36 mouse cellular contexts compared by ENCODE assay signal in the genomic region with DNA sequence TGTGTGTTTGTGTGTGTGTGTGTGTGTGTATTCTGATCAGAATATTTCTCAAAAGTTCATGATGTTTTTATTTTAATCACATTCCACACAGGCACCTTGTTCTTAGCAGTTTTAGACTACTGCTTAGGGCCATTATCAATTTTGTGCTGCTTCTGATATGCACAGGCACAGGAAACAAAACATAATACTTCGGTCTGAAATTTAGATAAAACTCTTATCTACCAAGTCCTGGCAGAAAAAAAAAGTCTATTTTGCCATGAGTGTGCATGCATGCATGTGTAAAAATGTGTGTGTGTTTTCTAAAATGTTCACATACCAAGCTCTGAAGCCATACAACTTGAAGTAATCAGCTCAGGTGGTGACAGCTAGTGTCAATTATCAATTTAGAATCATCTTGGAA. TPM values are rescaled to one million over a fixed set of nuclear protein-coding genes. Genes with fewer than 3 reads are reported as not detected.
"Had no signal": no experiment of that assay in that cellular context is flagged by ENCODE, and none has a peak within 500 bp of the region (broad histone marks: within the 10 kb centered on the region; RNA-seq: fewer than 3 reads in every experiment).

No protein-coding gene starts in this region.

- H3K9me3 ChIP-seq: embryonic facial prominence, embryonic 10.5 days; embryonic facial prominence, embryonic 12.5 days; embryonic facial prominence, embryonic 13.5 days; embryonic facial prominence, embryonic 15.5 days; forebrain, embryonic 10.5 days; forebrain, embryonic 12.5 days; forebrain, embryonic 13.5 days; forebrain, embryonic 15.5 days had no signal

- H3K4me2 ChIP-seq: embryonic facial prominence, embryonic 12.5 days; embryonic facial prominence, embryonic 13.5 days; embryonic facial prominence, embryonic 15.5 days; forebrain, embryonic 12.5 days; forebrain, embryonic 13.5 days; forebrain, embryonic 15.5 days had no signal

- H3K27ac ChIP-seq: embryonic facial prominence, embryonic 10.5 days; embryonic facial prominence, embryonic 12.5 days; embryonic facial prominence, embryonic 13.5 days; embryonic facial prominence, embryonic 15.5 days; forebrain, embryonic 10.5 days; forebrain, embryonic 12.5 days; forebrain, embryonic 13.5 days; forebrain, embryonic 15.5 days; gastrocnemius, adult 2 months had no signal

- H3K27me3 ChIP-seq: embryonic facial prominence, embryonic 12.5 days; embryonic facial prominence, embryonic 13.5 days; embryonic facial prominence, embryonic 15.5 days; forebrain, embryonic 12.5 days; forebrain, embryonic 13.5 days; forebrain, embryonic 15.5 days had no signal

- H3K4me3 ChIP-seq: embryonic facial prominence, embryonic 10.5 days; embryonic facial prominence, embryonic 12.5 days; embryonic facial prominence, embryonic 13.5 days; embryonic facial prominence, embryonic 15.5 days; erythroblast, embryonic 14.5 days; forebrain, embryonic 10.5 days; forebrain, embryonic 12.5 days; forebrain, embryonic 13.5 days; forebrain, embryonic 15.5 days; gastrocnemius, adult 2 months had no signal

- H3K36me3 ChIP-seq: embryonic facial prominence, embryonic 10.5 days; embryonic facial prominence, embryonic 12.5 days; embryonic facial prominence, embryonic 13.5 days; embryonic facial prominence, embryonic 15.5 days; forebrain, embryonic 10.5 days; forebrain, embryonic 12.5 days; forebrain, embryonic 15.5 days had no signal

- DNase-seq: cerebellum, adult 2 months; cerebellum, adult 8-10 months; cerebellum, adult 9-10 months; cerebellum, adult 9-11 months; cerebellum, postnatal 10 days; cerebellum, postnatal 14 days; cerebellum, postnatal 25 days; cerebellum, postnatal 36 days; embryo, embryonic 11 days; forebrain, postnatal 0 days; gastrocnemius, adult 2 months; gastrocnemius, postnatal 10 days; gastrocnemius, postnatal 14 days; gastrocnemius, postnatal 25 days; gastrocnemius, postnatal 36 days; heart, adult 11 months; heart, adult 18-20 months had no signal

- ATAC-seq: forebrain, embryonic 13.5 days; forebrain, embryonic 14.5 days; forebrain, embryonic 15.5 days; forebrain, embryonic 16.5 days; forebrain, postnatal 0 days had no signal

- H3K4me1 ChIP-seq: embryonic facial prominence, embryonic 10.5 days; embryonic facial prominence, embryonic 12.5 days; embryonic facial prominence, embryonic 13.5 days; embryonic facial prominence, embryonic 15.5 days; forebrain, embryonic 10.5 days; forebrain, embryonic 12.5 days; forebrain, embryonic 13.5 days; forebrain, embryonic 15.5 days had no signal

- H3K9ac ChIP-seq: embryonic facial prominence, embryonic 12.5 days; embryonic facial prominence, embryonic 13.5 days; embryonic facial prominence, embryonic 15.5 days; forebrain, embryonic 12.5 days; forebrain, embryonic 13.5 days; forebrain, embryonic 15.5 days; forebrain, postnatal 0 days had no signal

RNA-seq across cellular contexts. Expression of a gene that starts 14.3 kb away (rescaled TPM):
- total RNA-seq: common myeloid progenitor, adult 5-6 weeks; granulocyte monocyte progenitor cell, adult 5-6 weeks had no signal

RNA-seq across cellular contexts. Expression of a gene that starts 21.7 kb away (rescaled TPM):
- total RNA-seq: common myeloid progenitor, adult 5-6 weeks; gastrocnemius, adult 18-20 months; gastrocnemius, adult 2 months; gastrocnemius, adult 8-10 months; gastrocnemius, postnatal 10 days; gastrocnemius, postnatal 14 days; gastrocnemius, postnatal 25 days; gastrocnemius, postnatal 36 days; gastrocnemius, postnatal 4 days; granulocyte monocyte progenitor cell, adult 5-6 weeks; heart, adult 18-20 months had no signal
- polyA plus RNA-seq: embryonic facial prominence, embryonic 10.5 days; embryonic facial prominence, embryonic 11.5 days; embryonic facial prominence, embryonic 12.5 days; embryonic facial prominence, embryonic 13.5 days; embryonic facial prominence, embryonic 14.5 days; embryonic facial prominence, embryonic 15.5 days; erythroblast, embryonic 14.5 days; forebrain, embryonic 10.5 days; forebrain, embryonic 11.5 days; forebrain, embryonic 12.5 days; forebrain, embryonic 14.5 days; forebrain, embryonic 15.5 days; forebrain, embryonic 16.5 days; forebrain, postnatal 0 days had no signal
